Mouse (Mus musculus) liver, postnatal 0 days (tissue): Measurements from ENCODE around the gene Galntl5.

Experiments
- CTCF ChIP-seq: sonication (generic); IDR thresholded peaks from 2 replicates; pipeline ENCODE4 v1.5.1; 2016; ENCODE audit warnings: antibody characterized with exemption, low read depth
- EP300 ChIP-seq: IDR thresholded peaks from 2 replicates; pipeline ENCODE4 v1.6.1; 2016; ENCODE audit warnings: antibody characterized with exemption, low read depth, mild to moderate bottlenecking

DNA sequence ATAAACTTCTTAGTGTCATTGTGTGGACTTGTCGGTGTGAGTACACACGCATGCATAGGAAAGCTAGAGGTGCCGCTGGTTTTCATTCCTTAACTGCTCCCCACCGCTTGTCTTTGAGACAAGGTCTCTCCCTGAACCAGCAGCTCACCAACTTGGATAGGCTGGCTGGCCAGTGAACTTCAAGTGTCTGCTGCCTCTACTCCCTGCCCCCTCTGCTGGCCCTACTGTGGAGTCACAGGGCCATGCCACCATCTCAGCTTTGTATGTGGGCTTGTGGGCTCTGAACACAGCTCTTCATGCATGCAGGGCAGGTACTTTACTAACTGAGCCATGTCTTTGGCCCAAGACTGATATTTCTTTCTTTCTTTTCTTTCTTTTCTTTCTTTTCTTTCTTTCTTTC lies 2.0 kb upstream of the Galntl5 start:
- TF ChIP-seq CTCF (peak; percentile 42; the same call in 1 of the 2 replicates), EP300 (no peak)
